Mouse (Mus musculus): Measurements from ENCODE around the gene Usp32. TPM values are rescaled to one million over a fixed set of nuclear protein-coding genes. Genes with fewer than 3 reads are reported as not detected.
"Not testable (repeated sequence)": the region's sequence is repeated elsewhere in the genome, so short reads cannot be mapped to it uniquely, and the experiment has no call there.

The Usp32 gene
- polyA plus RNA-seq, 1 experiment from 2014 or later = 19.9 TPM

DNA sequence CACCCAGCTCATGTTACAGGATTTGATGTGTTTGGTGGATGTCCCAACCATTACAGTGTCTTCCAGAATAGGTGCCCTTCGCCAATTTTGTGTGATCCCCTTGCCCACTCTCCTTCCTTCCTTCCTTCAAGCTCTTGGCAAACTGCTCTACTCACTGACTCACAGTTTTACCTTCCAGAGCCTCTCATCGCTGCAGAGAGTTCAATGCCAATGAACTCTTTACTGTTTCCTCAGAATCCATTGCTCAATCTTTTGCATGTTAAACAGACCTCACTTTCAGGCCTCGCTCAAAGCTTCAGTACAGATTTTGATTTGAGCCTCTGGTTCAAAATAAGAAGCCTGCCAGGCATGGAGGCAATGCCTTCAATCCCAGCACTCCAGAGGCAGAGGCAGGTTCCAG is 36.0 kb upstream of the Usp32 start:
- H3K27ac ChIP-seq (replicated peaks; ENCODE audit: low read depth, low read length) = no peak overlapping the region
- H3K4me3 ChIP-seq (replicated peaks; ENCODE audit: low read depth, low read length) = no peak overlapping the region
- H3K4me2 ChIP-seq (ENCODE audit: low read length) = no peak overlapping the region
- H3K4me1 ChIP-seq (ENCODE audit: control insufficient read depth, insufficient read depth, low read length) = no peaks in the 10 kb centered on the region
- no peaks in the 10 kb centered on the region for H3K9me3 ChIP-seq (ENCODE audit: control insufficient read depth, low read length)
- no peak for ATAC-seq (ENCODE audit: low FRiP score, low TSS enrichment)
- H3K9ac ChIP-seq (replicated peaks; ENCODE audit: low read length) = no peak overlapping the region
- H3K27me3 ChIP-seq (ENCODE audit: control insufficient read depth, insufficient read depth, low read length) = no peaks in the 10 kb centered on the region
- no peak for DNase-seq
- no peaks in the 10 kb centered on the region for H3K36me3 ChIP-seq (ENCODE audit: control insufficient read depth, insufficient read depth, low read length)
- WGBS = 84% methylated on average over 3 of the region's 3 CpGs

DNA sequence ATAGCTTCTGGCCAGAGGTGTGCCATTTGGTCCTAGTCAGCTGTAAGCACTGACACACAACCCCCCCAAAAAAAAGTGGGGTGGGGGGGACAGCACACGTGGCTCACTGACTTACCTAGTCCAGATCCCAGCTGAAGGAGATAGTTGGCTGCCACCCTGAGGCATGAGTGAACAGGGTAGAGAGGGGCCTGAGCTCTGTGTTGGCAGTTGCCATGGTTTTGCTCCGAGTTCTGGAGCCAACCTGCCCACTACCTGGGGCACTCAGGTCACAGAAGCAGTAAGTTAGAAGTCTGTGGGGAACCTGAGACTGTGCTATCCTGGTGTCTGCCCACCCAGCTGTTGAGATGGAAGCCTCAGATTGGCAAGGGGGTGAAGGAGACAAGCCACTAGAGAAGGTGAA is 30.9 kb upstream of the Usp32 start:
- H3K4me1 ChIP-seq (ENCODE audit: control insufficient read depth, insufficient read depth, low read length) = no peaks in the 10 kb centered on the region
- H3K4me2 ChIP-seq (ENCODE audit: low read length) = no peak overlapping the region
- no peak overlapping the region for H3K9ac ChIP-seq (replicated peaks; ENCODE audit: low read length)
- DNase-seq (no peak), ATAC-seq (ENCODE audit: low FRiP score, low TSS enrichment) (no peak)
- 47% methylated on average over 2 of the region's 2 CpGs for WGBS
- no peaks in the 10 kb centered on the region for H3K27me3 ChIP-seq (ENCODE audit: control insufficient read depth, insufficient read depth, low read length)
- H3K4me3 ChIP-seq (replicated peaks; ENCODE audit: low read depth, low read length) = no peak overlapping the region
- H3K9me3 ChIP-seq (ENCODE audit: control insufficient read depth, low read length) = no peaks in the 10 kb centered on the region
- no peaks in the 10 kb centered on the region for H3K36me3 ChIP-seq (ENCODE audit: control insufficient read depth, insufficient read depth, low read length)
- no peak overlapping the region for H3K27ac ChIP-seq (replicated peaks; ENCODE audit: low read depth, low read length)

DNA sequence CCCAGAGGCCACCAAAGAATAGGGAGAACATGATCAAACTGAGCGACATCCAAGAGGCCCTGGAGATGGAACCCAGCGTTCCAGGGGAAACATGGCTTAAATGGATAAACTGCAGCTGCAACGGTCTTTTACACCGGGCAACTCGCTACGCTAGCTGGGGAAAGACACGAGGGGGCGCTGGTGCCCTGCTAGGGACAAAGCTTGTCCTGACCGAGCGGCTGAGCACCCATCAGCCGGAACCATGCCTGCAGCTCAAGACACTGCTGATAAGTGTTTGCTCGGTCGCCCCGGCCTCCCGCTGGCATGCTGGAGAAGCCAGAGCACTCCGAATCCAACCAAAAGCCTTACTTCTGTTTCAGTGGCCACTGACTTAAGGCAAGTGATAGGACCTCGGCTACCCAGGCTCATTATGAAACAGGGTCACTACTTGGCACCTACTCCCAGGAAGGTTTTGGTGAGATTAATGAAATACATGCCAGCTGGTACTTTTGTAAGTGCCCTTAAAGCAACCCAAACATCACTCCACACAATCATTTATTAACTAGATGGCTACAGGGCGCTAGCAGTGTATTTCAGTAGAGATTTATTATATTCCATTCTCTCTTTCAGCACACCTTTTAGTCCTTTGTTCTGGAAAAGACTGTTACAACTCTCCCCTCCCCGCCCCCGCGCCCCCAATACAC is 30.2 kb upstream of the Usp32 start, which contains the start of gene 1700125H20Rik:
1700125H20Rik (plus strand) TSS at position 347 of the 683 bp plus-strand sequence.
- Histone ChIP-seq H3K27ac (replicated peaks; ENCODE audit: low read depth, low read length) (no peak within 1 kb of the TSS), H3K9ac (replicated peaks; ENCODE audit: low read length) (peak within 1 kb of the TSS; percentile 45), H3K4me2 (ENCODE audit: low read length) (peak within 1 kb of the TSS; percentile 60), H3K9me3 (ENCODE audit: control insufficient read depth, low read length) (no peaks in the 10 kb centered on the region), H3K36me3 (ENCODE audit: control insufficient read depth, insufficient read depth, low read length) (no peaks in the 10 kb centered on the region), H3K27me3 (ENCODE audit: control insufficient read depth, insufficient read depth, low read length) (no peaks in the 10 kb centered on the region), H3K4me1 (ENCODE audit: control insufficient read depth, insufficient read depth, low read length) (no peaks in the 10 kb centered on the region), H3K4me3 (replicated peaks; ENCODE audit: low read depth, low read length) (peak within 1 kb of the TSS; percentile 30)
- WGBS = 11% methylated on average over 21 of the region's 21 CpGs
- ATAC-seq (ENCODE audit: low FRiP score, low TSS enrichment) = peak; percentile 64; the same call in 1 of the 2 replicates
- DNase-seq = peak; percentile 96

DNA sequence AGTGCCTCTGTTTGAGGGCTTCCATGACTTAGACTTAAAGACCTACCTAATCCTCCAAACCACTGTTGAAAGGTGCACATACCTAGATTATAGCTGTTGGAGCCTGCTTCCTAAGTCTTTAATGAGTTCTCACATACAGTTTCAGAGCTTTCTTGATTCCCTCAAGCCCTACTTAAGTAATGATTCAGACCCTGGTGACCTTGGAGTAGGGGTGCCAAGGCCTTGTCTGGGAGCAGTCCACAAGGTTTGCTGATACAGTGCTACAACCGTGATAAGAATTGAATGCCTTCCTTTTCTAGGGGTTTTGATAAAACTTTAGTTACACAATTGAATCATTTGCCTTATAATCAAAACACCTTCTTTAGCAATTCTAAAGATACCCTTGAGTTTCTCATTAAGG is 27.5 kb upstream of the Usp32 start:
- Histone ChIP-seq H3K4me2 (ENCODE audit: low read length) (no peak overlapping the region), H3K9ac (replicated peaks; ENCODE audit: low read length) (no peak overlapping the region), H3K9me3 (ENCODE audit: control insufficient read depth, low read length) (no peaks in the 10 kb centered on the region), H3K27me3 (ENCODE audit: control insufficient read depth, insufficient read depth, low read length) (no peaks in the 10 kb centered on the region), H3K27ac (replicated peaks; ENCODE audit: low read depth, low read length) (no peak overlapping the region), H3K4me3 (replicated peaks; ENCODE audit: low read depth, low read length) (no peak overlapping the region), H3K4me1 (ENCODE audit: control insufficient read depth, insufficient read depth, low read length) (no peaks in the 10 kb centered on the region), H3K36me3 (ENCODE audit: control insufficient read depth, insufficient read depth, low read length) (no peaks in the 10 kb centered on the region)
- no peak for DNase-seq
- ATAC-seq (ENCODE audit: low FRiP score, low TSS enrichment) = no peak
- WGBS = 75% methylated on average over 1 of the region's 1 CpGs

DNA sequence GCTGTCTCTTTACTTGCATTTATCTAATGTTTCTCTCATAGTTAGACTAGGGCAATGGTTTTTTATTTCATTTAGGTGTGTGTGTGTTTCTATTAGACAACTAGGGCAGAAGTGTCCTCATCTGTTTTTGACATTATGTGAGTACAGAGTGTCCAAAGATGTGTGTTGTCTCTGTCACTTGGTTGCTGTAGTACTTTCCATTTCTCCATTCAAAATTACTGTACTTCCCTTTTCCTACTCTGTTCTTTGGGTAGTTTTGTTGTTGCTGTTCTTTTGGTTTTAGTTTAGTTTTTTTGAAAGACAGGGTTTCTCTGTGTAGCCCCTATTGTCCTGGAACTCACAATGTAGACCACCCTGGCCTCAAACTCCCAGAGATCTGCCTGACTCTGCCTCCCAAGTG is 24.4 kb upstream of the Usp32 start:
- H3K36me3 ChIP-seq (ENCODE audit: control insufficient read depth, insufficient read depth, low read length) = no peaks in the 10 kb centered on the region
- H3K4me2 ChIP-seq (ENCODE audit: low read length) = no peak overlapping the region
- H3K4me3 ChIP-seq (replicated peaks; ENCODE audit: low read depth, low read length) = no peak overlapping the region
- ATAC-seq (ENCODE audit: low FRiP score, low TSS enrichment) (no peak), DNase-seq (no peak)
- no peaks in the 10 kb centered on the region for H3K4me1 ChIP-seq (ENCODE audit: control insufficient read depth, insufficient read depth, low read length)
- no peak overlapping the region for H3K9ac ChIP-seq (replicated peaks; ENCODE audit: low read length)
- H3K9me3 ChIP-seq (ENCODE audit: control insufficient read depth, low read length) = no peaks in the 10 kb centered on the region
- no peak overlapping the region for H3K27ac ChIP-seq (replicated peaks; ENCODE audit: low read depth, low read length)
- H3K27me3 ChIP-seq (ENCODE audit: control insufficient read depth, insufficient read depth, low read length) = no peaks in the 10 kb centered on the region

DNA sequence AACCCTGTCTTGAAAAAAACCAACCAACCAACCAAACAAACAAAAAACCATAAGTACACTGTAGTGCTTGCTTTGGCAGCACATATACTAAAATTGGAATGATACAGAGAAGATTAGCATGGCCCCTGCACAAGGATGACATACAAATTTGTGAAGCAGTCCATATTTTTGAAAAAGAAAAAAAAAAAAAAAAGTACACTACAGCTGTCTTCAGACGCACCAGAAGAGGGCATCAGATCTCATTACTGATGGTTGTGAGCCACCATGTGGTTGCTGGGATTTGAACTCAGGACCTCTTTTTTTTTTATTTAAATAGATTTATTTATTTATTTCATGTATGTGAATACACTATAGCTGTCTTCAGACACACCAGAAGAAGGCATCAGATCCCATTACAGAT is 23.1 kb upstream of the Usp32 start:
- not testable (repeated sequence) for ATAC-seq (ENCODE audit: low FRiP score, low TSS enrichment); H3K9ac ChIP-seq (replicated peaks; ENCODE audit: low read length); H3K27me3 ChIP-seq (ENCODE audit: control insufficient read depth, insufficient read depth, low read length); H3K36me3 ChIP-seq (ENCODE audit: control insufficient read depth, insufficient read depth, low read length); H3K9me3 ChIP-seq (ENCODE audit: control insufficient read depth, low read length); H3K4me1 ChIP-seq (ENCODE audit: control insufficient read depth, insufficient read depth, low read length); H3K4me3 ChIP-seq (replicated peaks; ENCODE audit: low read depth, low read length); H3K27ac ChIP-seq (replicated peaks; ENCODE audit: low read depth, low read length); H3K4me2 ChIP-seq (ENCODE audit: low read length); DNase-seq
- 86% methylated on average over 1 of the region's 1 CpGs for WGBS

DNA sequence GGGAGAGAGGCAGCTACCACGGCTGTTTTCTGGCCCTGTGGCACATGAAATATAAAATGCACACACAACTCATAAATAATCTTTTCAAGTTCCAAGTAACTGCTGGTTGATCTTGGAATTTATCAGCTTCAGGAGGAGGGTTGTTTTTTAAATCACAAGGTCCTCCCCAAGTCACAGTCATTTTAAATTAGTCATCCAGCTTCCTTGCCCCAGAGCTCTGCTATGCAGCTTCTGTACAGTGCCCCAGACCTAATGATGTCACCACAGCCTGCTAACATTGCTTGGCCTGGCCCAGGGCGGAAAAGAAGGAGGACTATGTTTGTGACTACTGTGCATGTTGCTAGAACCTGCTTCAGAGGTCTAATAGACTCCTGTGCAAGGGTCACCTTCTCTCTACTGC is 17.3 kb upstream of the Usp32 start:
- H3K27ac ChIP-seq (replicated peaks; ENCODE audit: low read depth, low read length) = no peak overlapping the region
- H3K9ac ChIP-seq (replicated peaks; ENCODE audit: low read length) = no peak overlapping the region
- no peak for DNase-seq
- H3K4me2 ChIP-seq (ENCODE audit: low read length) = no peak overlapping the region
- H3K27me3 ChIP-seq (ENCODE audit: control insufficient read depth, insufficient read depth, low read length) = no peaks in the 10 kb centered on the region
- WGBS = 67% methylated on average over 2 of the region's 2 CpGs
- H3K4me3 ChIP-seq (replicated peaks; ENCODE audit: low read depth, low read length) = no peak overlapping the region
- H3K9me3 ChIP-seq (ENCODE audit: control insufficient read depth, low read length) = no peaks in the 10 kb centered on the region
- no peaks in the 10 kb centered on the region for H3K36me3 ChIP-seq (ENCODE audit: control insufficient read depth, insufficient read depth, low read length)
- ATAC-seq (ENCODE audit: low FRiP score, low TSS enrichment) = no peak
- H3K4me1 ChIP-seq (ENCODE audit: control insufficient read depth, insufficient read depth, low read length) = no peaks in the 10 kb centered on the region

DNA sequence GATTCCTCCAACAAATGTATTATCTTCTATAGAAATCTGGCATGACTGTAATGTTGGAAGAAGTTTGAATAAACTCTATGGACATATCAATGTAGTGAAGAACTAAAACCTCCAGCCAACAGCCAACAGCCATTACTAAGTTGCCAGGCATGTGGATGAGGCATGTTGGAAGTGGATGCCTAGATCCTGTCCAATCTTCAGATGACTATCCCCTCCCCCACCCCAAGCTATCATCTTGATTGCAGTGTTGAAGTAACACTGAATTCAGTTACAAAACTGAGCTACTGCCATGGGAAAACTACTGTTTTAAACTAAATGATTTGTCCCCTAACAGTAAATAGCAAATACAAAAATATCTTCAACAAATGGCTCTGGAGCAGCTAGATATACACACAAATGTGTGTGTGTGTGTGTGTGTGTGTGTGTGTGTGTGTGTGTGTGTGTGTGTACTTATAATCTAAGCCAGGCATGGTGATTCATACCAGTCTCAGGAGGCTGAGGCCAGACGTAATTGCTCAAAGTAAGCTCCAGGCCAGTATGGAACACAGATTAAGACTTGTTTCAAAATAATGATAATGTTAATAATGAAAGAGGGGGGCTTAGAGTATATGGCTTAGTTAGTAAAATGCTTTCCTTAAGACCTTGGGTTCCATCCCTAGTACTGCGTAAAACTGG is 12.4 kb upstream of the Usp32 start:
- WGBS = 89% methylated on average over 2 of the region's 2 CpGs
- DNase-seq (no peak), ATAC-seq (ENCODE audit: low FRiP score, low TSS enrichment) (no peak)
- H3K27ac ChIP-seq (replicated peaks; ENCODE audit: low read depth, low read length) = no peak overlapping the region
- H3K9ac ChIP-seq (replicated peaks; ENCODE audit: low read length) = no peak overlapping the region
- no peaks in the 10 kb centered on the region for H3K27me3 ChIP-seq (ENCODE audit: control insufficient read depth, insufficient read depth, low read length)
- no peak overlapping the region for H3K4me3 ChIP-seq (replicated peaks; ENCODE audit: low read depth, low read length)
- H3K4me2 ChIP-seq (ENCODE audit: low read length) = no peak overlapping the region
- H3K4me1 ChIP-seq (ENCODE audit: control insufficient read depth, insufficient read depth, low read length) = no peaks in the 10 kb centered on the region
- no peaks in the 10 kb centered on the region for H3K36me3 ChIP-seq (ENCODE audit: control insufficient read depth, insufficient read depth, low read length)
- no peaks in the 10 kb centered on the region for H3K9me3 ChIP-seq (ENCODE audit: control insufficient read depth, low read length)
